Mouse (Mus musculus) hindbrain, embryonic 13.5 days (tissue): ENCODE measurements around the gene Tspyl4. TPM values are rescaled to one million over a fixed set of nuclear protein-coding genes. Genes with fewer than 3 reads are reported as not detected.

Experiments
- ATAC-seq: fragments of 200-750 bp; cut with Nextera tagmentation; 2 replicates; pipeline ENCODE4 v1.8.0; 2017; ENCODE audit warnings: moderate TSS enrichment; ENCODE audit not compliant: low FRiP score
- H3K27ac ChIP-seq: fragments of 300-500 bp; sonication (generic); 2 replicates; pipeline ENCODE4 v1.5.1; 2015; ENCODE audit warnings: inconsistent platforms, mild to moderate bottlenecking, moderate library complexity
- H3K27me3 ChIP-seq: fragments of 300-500 bp; sonication (generic); 2 replicates; pipeline ENCODE4 v1.6.1; 2015; ENCODE audit warnings: mild to moderate bottlenecking, inconsistent platforms
- H3K36me3 ChIP-seq: fragments of 300-500 bp; sonication (generic); 2 replicates; pipeline ENCODE4 v1.6.1; 2015; ENCODE audit warnings: mild to moderate bottlenecking, inconsistent platforms
- H3K4me1 ChIP-seq: fragments of 300-500 bp; sonication (generic); replicated peaks from 2 replicates; pipeline ENCODE4 v1.6.1; 2015; ENCODE audit warnings: inconsistent platforms
- H3K4me2 ChIP-seq: fragments of 300-500 bp; sonication (generic); 2 replicates; pipeline ENCODE4 v1.6.1; 2015; ENCODE audit warnings: inconsistent platforms, mild to moderate bottlenecking, moderate library complexity
- H3K4me3 ChIP-seq: fragments of 300-500 bp; sonication (generic); 2 replicates; pipeline ENCODE4 v1.5.1; 2015; ENCODE audit warnings: mild to moderate bottlenecking, inconsistent platforms
- H3K9ac ChIP-seq: fragments of 300-500 bp; sonication (generic); 2 replicates; pipeline ENCODE4 v1.6.1; 2015; ENCODE audit warnings: mild to moderate bottlenecking, inconsistent platforms
- H3K9me3 ChIP-seq: fragments of 300-500 bp; sonication (generic); 2 replicates; pipeline ENCODE4 v1.6.1; 2016; ENCODE audit warnings: inconsistent platforms
- WGBS: fragments of 180-500 bp; shearing (Covaris S2); methylation state at CpG from one replicate; pipeline ENCODE4 v1.1.7; 2015; 5-methylcytosine and 5-hydroxymethylcytosine counted together
- polyA plus RNA-seq: library from polyadenylated mRNA; unstranded; fragments of >200 nt; fragmentation: Nextera tagmentation; extraction: Ambion mirVana; gene quantifications from 2 replicates; pipeline ENCODE4 v1.2.1, GENCODE M21; 2015

The Tspyl4 gene
- polyA plus RNA-seq, 1 experiment from 2014 or later = 229 TPM

GRCm38 (mm10) chr10:34296911-34297298 is 337 bp upstream of the Tspyl4 start:
- peak overlapping the region; percentile 90 for H3K27ac ChIP-seq
- no peaks in the 10 kb centered on the region for H3K27me3 ChIP-seq
- H3K4me3 ChIP-seq = peak overlapping the region; percentile 83
- H3K9ac ChIP-seq = peak overlapping the region; percentile 77
- WGBS = 4% methylated on average over 13 of the region's 13 CpGs
- peak; percentile 32 for ATAC-seq
- no peaks in the 10 kb centered on the region for H3K9me3 ChIP-seq
- peaks cover 40% of the 10 kb centered on the region for H3K4me1 ChIP-seq
- peak overlapping the region; percentile 97 for H3K4me2 ChIP-seq
- H3K36me3 ChIP-seq = no peaks in the 10 kb centered on the region

- no peaks in the 10 kb centered on the region for H3K9me3 ChIP-seq
- H3K4me3 ChIP-seq = peak overlapping the region; percentile 83
- H3K27ac ChIP-seq = peak overlapping the region; percentile 99
- H3K36me3 ChIP-seq = peaks cover 10% of the 10 kb centered on the region
- ATAC-seq = peak; percentile 15; the same call in 1 of the 2 replicates
- 41% methylated on average over 25 of the region's 25 CpGs for WGBS
- H3K4me2 ChIP-seq = peak overlapping the region; percentile 97
- H3K9ac ChIP-seq = peak overlapping the region; percentile 96
- H3K27me3 ChIP-seq = no peaks in the 10 kb centered on the region
- H3K4me1 ChIP-seq = peaks cover 51% of the 10 kb centered on the region
Measured at GRCm38 (mm10) chr10:34297980-34298753, 925 bp downstream of the Tspyl4 start.

GRCm38 (mm10) chr10:34300368-34300767 is 3.1 kb downstream of the Tspyl4 start:
- H3K9ac ChIP-seq = peak overlapping the region; percentile 96
- H3K27ac ChIP-seq = peak overlapping the region; percentile 58
- H3K4me2 ChIP-seq = peak overlapping the region; percentile 97
- H3K4me3 ChIP-seq = peak overlapping the region; percentile 83
- H3K27me3 ChIP-seq = no peaks in the 10 kb centered on the region
- peaks cover 11% of the 10 kb centered on the region for H3K36me3 ChIP-seq
- H3K4me1 ChIP-seq = peaks cover 53% of the 10 kb centered on the region
- 9% methylated on average over 5 of the region's 5 CpGs for WGBS
- H3K9me3 ChIP-seq = no peaks in the 10 kb centered on the region
- no peak for ATAC-seq

- Histone ChIP-seq H3K4me1 (peaks cover 12% of the 10 kb centered on the region), H3K9ac (no peak overlapping the region), H3K36me3 (peaks cover 11% of the 10 kb centered on the region), H3K9me3 (no peaks in the 10 kb centered on the region), H3K4me3 (no peak overlapping the region), H3K4me2 (no peak overlapping the region), H3K27ac (no peak overlapping the region), H3K27me3 (no peaks in the 10 kb centered on the region)
- ATAC-seq = no peak
Measured at GRCm38 (mm10) chr10:34307070-34307469, 9.8 kb downstream of the Tspyl4 start.

GRCm38 (mm10) chr10:34309915-34310685 is 12.9 kb downstream of the Tspyl4 start:
- H3K9me3 ChIP-seq = no peaks in the 10 kb centered on the region
- 93% methylated on average over 9 of the region's 9 CpGs for WGBS
- H3K4me3 ChIP-seq = no peak overlapping the region
- H3K4me2 ChIP-seq = no peak overlapping the region
- no peak overlapping the region for H3K27ac ChIP-seq
- H3K36me3 ChIP-seq = no peaks in the 10 kb centered on the region; the same call in 1 of the 2 replicates
- no peak overlapping the region for H3K9ac ChIP-seq
- peaks cover 3% of the 10 kb centered on the region; the same call in 1 of the 2 replicates for H3K4me1 ChIP-seq
- ATAC-seq = no peak
- H3K27me3 ChIP-seq = no peaks in the 10 kb centered on the region

- no peaks in the 10 kb centered on the region for H3K9me3 ChIP-seq
- H3K27ac ChIP-seq = no peak overlapping the region
- H3K9ac ChIP-seq = no peak overlapping the region
- no peaks in the 10 kb centered on the region for H3K27me3 ChIP-seq
- ATAC-seq = no peak
- peaks cover 27% of the 10 kb centered on the region for H3K4me1 ChIP-seq
- no peak overlapping the region for H3K4me3 ChIP-seq
- no peak overlapping the region for H3K4me2 ChIP-seq
- 72% methylated on average over 3 of the region's 3 CpGs for WGBS
- no peaks in the 10 kb centered on the region; the same call in 1 of the 2 replicates for H3K36me3 ChIP-seq
Measured at GRCm38 (mm10) chr10:34312536-34312935, 15.3 kb downstream of the Tspyl4 start.

- peak overlapping the region; percentile 27 for H3K4me3 ChIP-seq
- H3K27ac ChIP-seq = peak overlapping the region; percentile 91
- ATAC-seq = peak; percentile 95
- H3K9me3 ChIP-seq = no peaks in the 10 kb centered on the region
- under 1% methylated on average over 3 of the region's 3 CpGs for WGBS
- H3K4me2 ChIP-seq = peak overlapping the region; percentile 48
- H3K9ac ChIP-seq = peak overlapping the region; percentile 60
- no peaks in the 10 kb centered on the region for H3K36me3 ChIP-seq
- no peaks in the 10 kb centered on the region for H3K27me3 ChIP-seq
- peaks cover 32% of the 10 kb centered on the region for H3K4me1 ChIP-seq
Measured at GRCm38 (mm10) chr10:34316571-34317216, 19.5 kb downstream of the Tspyl4 start.

GRCm38 (mm10) chr10:34317217-34317606 is 20.0 kb downstream of the Tspyl4 start:
- Histone ChIP-seq H3K9ac (peak overlapping the region; percentile 35; the same call in 1 of the 2 replicates), H3K9me3 (no peaks in the 10 kb centered on the region), H3K27me3 (no peaks in the 10 kb centered on the region), H3K4me2 (peak overlapping the region; percentile 48), H3K36me3 (no peaks in the 10 kb centered on the region), H3K27ac (peak overlapping the region; percentile 91), H3K4me1 (peaks cover 32% of the 10 kb centered on the region), H3K4me3 (peak overlapping the region; percentile 27; the same call in 1 of the 2 replicates)
- WGBS = 16% methylated on average over 2 of the region's 2 CpGs
- peak; percentile 62 for ATAC-seq

- WGBS = 89% methylated on average over 2 of the region's 2 CpGs
- no peaks in the 10 kb centered on the region for H3K9me3 ChIP-seq
- no peak overlapping the region for H3K27ac ChIP-seq
- no peak overlapping the region for H3K4me2 ChIP-seq
- H3K4me3 ChIP-seq = no peak overlapping the region
- H3K9ac ChIP-seq = no peak overlapping the region
- no peaks in the 10 kb centered on the region for H3K27me3 ChIP-seq
- no peaks in the 10 kb centered on the region for H3K36me3 ChIP-seq
- peaks cover 22% of the 10 kb centered on the region for H3K4me1 ChIP-seq
- ATAC-seq = no peak
Measured at GRCm38 (mm10) chr10:34320809-34321208, 23.6 kb downstream of the Tspyl4 start.

- Histone ChIP-seq H3K9ac (no peak overlapping the region), H3K4me2 (no peak overlapping the region), H3K4me1 (no peaks in the 10 kb centered on the region), H3K36me3 (no peaks in the 10 kb centered on the region), H3K27ac (no peak overlapping the region), H3K4me3 (no peak overlapping the region), H3K27me3 (no peaks in the 10 kb centered on the region), H3K9me3 (no peaks in the 10 kb centered on the region)
- WGBS = 20% methylated on average over 4 of the region's 4 CpGs
- no peak for ATAC-seq
Measured at GRCm38 (mm10) chr10:34326701-34327100, 29.5 kb downstream of the Tspyl4 start.

GRCm38 (mm10) chr10:34327144-34327543 is 29.9 kb downstream of the Tspyl4 start:
- H3K27me3 ChIP-seq = no peaks in the 10 kb centered on the region
- no peak overlapping the region for H3K9ac ChIP-seq
- no peaks in the 10 kb centered on the region for H3K4me1 ChIP-seq
- no peak overlapping the region for H3K4me3 ChIP-seq
- 0 out of 2 replicates have a peak, but pooled peaks have one; percentile 50 for ATAC-seq
- no peaks in the 10 kb centered on the region for H3K9me3 ChIP-seq
- H3K27ac ChIP-seq = no peak overlapping the region
- 66% methylated on average over 5 of the region's 5 CpGs for WGBS
- no peak overlapping the region for H3K4me2 ChIP-seq
- H3K36me3 ChIP-seq = no peaks in the 10 kb centered on the region

GRCm38 (mm10) chr10:34328310-34328709 is 31.1 kb downstream of the Tspyl4 start:
- H3K4me3 ChIP-seq = no peak overlapping the region
- no peak overlapping the region for H3K4me2 ChIP-seq
- H3K27me3 ChIP-seq = no peaks in the 10 kb centered on the region
- H3K36me3 ChIP-seq = no peaks in the 10 kb centered on the region
- H3K9ac ChIP-seq = no peak overlapping the region
- H3K4me1 ChIP-seq = no peaks in the 10 kb centered on the region
- no peak overlapping the region for H3K27ac ChIP-seq
- H3K9me3 ChIP-seq = no peaks in the 10 kb centered on the region
- 5% methylated on average over 2 of the region's 2 CpGs for WGBS
- peak; percentile 83 for ATAC-seq
